Mouse (Mus musculus): Measurements from ENCODE around the gene Pcyox1. TPM values are rescaled to one million over a fixed set of nuclear protein-coding genes. Genes with fewer than 3 reads are reported as not detected.
"Not testable (repeated sequence)": the region's sequence is repeated elsewhere in the genome, so short reads cannot be mapped to it uniquely, and the experiment has no call there.

Pcyox1 gene
- total RNA-seq, 4 experiments from 2014 or later = 115 to 135 (median 124) TPM

DNA sequence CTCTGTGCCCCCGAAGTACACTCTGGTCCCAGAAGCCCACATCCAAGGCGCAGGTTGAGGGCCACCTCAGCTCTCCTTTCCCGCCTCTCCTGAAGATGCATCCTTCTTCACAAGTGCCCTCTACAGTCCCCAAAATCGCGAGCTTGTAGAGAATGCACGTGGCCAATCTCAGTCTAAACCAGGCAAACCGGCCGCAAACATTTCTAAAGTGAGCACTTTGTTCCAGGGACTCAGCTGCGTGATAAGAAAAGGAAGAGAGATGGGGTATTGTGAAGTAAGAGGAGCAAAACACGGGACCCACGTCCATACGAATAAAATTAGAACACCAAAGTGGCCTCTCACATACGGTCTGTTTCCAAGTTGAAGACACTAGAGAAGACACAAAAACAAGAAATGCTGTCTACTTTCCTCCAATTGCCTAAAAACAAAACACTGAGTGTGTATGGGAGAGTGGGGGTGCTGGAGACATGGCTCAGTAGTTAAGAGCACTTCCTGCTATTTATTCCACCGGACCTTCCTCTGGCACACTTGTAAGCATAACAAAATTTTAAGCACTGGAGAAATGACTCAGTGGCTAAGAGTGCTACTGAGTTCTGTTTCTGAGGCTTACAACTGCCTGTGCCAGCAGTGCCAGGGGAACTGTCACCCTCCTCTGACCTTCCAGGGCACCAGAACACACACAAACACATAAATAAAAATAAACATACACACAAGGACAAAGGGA is 465 bp upstream of the Pcyox1 start:
- DNase-seq (ENCODE audit: low spot score in 2 of 2) = no peak

DNA sequence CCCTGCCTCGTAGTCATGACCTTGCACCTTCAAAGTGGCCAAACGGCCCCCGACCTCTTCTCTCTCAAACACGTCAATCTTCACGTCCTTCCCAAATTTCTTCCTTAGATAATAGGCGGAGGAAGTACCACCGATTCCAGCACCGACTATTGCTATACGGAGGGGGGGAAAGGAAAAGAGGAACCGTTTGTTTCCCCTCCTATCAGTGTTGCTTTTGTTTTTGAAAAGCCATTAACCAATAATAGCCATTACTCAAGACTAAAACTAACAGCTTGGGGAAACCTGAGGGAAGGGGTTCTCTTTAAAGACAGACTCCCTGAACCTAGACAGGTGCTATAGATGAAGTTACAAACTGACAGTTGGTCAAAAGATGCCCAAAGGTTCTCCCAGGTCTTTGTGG is 985 bp downstream of the Pcyox1 start:
- DNase-seq (ENCODE audit: low spot score in 2 of 2) = no peak

DNA sequence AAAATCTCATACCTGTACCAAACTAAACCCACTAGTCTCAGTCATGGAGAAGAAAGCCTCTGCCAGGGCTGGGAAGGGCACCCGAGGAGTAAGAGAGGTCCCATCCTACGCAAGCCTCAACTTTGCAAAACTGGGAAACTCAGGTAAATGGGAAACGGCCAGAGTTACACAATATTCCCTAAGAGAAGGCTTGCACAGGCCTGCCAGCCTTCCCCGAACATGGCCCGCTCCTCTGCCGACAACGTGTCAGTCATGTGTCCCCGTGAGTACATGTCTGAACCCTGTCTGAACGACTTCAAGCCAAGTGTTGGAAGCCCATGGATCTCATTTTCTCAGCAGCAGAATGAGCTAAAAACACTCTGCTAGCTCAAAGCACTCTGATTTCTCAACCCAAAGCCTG is 1.9 kb downstream of the Pcyox1 start:
- no peak for DNase-seq (ENCODE audit: low spot score in 2 of 2)

DNA sequence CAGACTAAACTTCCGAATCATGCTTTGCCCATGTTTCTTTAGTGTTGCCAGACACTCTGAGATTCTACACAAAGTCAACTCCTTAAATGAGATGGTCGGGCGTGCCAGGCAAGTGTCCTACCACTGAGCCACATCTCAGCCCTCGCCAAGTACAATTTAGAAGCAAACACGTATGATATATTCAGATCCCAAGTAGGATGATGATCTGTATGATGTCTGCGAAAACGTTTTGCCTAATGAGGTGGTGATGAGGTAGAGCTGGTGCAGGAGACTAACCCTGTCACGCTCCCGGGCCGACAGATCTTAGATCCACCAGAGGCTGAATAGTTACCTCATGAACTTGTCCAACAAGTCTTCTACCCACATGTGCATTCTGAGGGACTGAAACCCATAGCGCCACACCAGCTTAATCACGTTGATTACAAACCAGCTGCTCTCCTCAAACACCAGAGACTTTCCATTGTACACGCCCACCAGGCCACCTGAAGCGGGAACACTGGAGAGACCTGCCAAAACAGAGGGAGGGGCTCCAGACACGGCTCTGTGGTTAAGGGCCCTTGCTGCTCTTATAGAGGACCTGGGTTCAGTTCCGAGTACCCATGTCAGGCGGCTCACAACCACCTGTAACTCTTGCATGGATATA is 2.8 kb downstream of the Pcyox1 start:
- DNase-seq (ENCODE audit: low spot score in 2 of 2) = no peak

DNA sequence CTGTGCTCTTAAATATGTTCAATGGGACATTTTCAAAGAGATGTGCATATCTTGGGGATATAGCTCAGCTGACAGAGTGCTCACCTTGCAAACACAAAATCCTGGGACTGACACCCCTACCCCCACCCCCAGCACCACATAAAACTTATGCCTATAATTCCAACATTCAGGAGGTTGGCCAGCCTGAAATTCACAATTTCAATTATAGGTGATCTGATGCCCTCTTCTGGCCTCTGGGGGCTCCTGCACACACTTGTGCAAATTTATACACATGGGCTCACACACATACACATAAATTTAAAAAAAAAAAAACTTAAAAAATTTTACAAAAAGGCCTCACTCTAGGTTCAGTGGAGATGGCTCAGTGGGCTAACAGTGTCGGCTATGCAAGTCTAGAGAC is 3.8 kb downstream of the Pcyox1 start:
- no peak for DNase-seq (ENCODE audit: low spot score in 2 of 2)

DNA sequence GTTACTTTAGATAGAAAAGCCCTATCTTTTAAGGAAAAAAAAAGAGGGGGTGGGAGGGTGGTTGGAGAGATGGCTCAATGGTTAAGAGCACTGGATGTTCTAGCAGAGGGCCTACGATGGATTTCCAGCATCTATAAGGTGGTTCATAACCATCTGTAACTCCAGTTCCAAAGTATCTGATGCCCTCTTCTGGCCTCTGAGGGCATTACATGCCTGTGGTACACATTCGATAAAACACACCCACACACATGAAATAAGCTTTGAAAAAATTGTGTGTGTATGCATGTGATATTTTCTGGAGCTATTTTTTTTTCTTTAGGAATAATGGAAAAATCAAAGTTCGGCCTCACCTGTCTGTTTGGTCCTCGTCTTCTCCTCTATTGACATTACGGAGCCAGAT is 5.6 kb downstream of the Pcyox1 start:
- no peak for DNase-seq (ENCODE audit: low spot score in 2 of 2)

DNA sequence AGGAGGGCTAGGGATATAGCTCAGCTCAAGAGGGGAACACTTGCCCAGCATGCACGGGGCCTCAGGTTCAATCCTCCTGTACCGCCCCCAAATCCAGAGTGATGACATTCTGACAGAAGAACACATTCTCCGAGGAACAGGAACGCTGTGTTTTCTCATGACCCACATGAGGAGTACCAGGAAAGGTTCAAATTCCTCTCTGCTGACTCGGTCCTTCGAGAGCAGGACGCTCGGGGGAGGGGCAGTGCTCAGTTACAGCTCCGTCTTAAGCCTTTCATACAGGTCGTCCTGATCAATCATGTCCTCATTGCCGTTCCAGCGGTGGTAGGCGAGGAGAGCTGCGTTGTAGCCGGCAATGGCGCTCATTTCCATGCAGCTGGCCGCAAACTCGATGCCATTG is 8.5 kb downstream of the Pcyox1 start:
- DNase-seq (ENCODE audit: low spot score in 2 of 2) = no peak

DNA sequence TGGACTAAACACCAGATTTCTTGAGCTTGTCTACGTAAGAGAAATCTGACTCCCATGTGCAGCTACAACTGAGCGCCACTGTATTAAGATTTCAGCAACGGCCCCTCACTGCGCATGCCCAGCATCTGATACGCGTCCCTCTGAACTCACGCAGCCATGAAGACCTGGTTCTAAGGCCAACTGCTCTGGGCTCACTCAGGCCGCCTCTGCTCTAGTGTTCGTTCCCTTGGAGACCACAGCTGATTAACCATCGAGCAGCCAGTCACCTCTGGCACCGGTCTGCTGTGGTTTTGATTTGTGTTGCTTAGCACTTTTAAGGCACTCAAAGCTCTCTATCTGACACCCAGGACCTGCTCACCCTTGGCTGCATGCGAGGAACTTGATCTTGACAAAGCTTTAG is 9.6 kb downstream of the Pcyox1 start:
- DNase-seq (ENCODE audit: low spot score in 2 of 2) = no peak

DNA sequence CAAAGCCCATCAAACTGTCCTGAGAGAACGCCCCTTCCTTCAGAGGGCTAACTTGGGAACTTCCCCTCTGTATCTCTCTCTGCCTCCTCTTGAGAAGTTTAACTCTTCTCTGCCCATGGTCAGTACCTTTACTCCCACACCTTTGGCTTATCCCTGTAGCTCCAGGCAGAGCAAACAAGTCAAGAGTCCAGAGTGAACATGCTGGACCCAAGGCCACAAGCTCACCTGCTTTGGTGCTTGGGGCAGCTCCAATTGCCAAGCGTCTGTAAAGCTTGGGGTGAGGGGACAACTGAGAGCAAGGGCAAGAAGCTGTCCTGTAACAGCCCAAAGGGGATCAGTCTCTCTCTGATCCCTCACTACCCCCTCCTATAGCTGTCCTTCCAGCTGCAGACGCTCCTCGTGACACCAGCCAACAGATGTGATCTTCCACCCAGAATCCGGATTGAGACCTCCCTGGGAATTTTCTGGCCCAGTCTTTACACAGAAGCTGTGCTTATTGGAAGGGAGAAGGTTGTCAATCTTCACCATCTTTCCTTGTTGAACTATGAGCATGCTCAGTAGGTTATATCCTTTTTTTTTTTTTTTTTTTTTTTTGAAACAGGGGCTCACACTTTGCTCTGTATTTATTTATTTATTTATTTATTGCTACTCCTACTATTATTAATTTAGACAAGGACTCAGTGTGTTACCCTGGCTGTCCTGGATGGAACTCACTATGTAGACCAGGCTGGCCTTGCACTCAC is 11.4 kb downstream of the Pcyox1 start:
- no peak for DNase-seq (ENCODE audit: low spot score in 2 of 2)

DNA sequence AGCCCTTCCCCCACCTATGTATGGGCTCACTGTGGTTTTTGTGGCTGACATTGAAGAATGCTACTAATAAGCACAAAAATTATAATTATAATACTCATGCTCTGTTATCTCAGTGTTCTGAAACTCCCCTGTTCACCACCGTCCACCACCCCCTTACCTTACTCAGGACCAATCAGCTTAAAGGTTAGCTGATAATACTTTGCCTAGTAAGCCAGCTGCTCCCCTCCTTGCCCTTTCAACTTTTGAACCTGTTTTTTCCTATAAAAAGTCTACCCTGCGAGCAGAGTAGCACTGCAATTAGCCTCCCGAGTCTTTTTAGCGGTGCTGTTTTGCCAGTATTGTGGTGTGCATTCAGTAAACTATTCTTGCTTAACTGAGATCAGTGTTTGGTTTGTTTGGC is 12.3 kb downstream of the Pcyox1 start:
- no peak for DNase-seq (ENCODE audit: low spot score in 2 of 2)

DNA sequence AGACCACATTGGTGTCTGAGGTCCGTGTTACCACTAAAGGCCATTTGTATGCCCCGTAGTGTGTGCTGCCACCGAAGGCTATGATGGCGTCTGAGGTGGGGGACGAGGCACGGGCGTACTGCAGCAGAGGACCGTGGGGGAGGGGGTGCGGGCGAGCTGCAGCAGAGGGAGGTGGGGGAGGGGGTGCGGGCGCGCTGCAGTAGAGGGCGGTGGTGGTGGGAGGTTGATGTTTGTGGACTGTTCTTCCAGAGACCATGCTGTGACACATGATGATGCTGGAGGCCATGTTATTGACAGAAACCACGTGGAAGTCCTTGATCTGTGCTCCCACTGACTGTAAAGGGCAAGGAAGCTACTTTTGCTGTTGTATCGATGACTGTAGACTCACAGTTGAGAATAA is 13.6 kb downstream of the Pcyox1 start:
- DNase-seq (ENCODE audit: low spot score in 2 of 2) = no peak

DNA sequence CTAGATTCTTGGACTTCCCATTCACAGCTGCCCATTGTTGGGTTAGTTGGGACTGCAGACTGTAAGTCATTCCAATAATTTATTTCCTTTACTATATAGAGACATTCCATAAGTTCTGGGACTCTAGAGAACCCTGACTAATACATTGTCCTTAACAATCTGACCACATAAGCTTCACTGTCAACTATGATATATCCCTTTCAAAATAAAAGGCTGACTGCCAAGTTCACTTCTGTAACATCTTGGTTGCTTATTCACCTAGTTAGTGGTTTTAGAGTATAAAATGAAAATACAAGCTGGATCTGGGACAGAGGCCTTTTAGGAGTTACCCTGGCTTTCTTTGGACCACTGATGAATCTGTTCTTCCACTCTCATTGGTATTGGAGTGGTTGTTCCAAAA is 14.4 kb downstream of the Pcyox1 start:
- DNase-seq (ENCODE audit: low spot score in 2 of 2) = no peak

DNA sequence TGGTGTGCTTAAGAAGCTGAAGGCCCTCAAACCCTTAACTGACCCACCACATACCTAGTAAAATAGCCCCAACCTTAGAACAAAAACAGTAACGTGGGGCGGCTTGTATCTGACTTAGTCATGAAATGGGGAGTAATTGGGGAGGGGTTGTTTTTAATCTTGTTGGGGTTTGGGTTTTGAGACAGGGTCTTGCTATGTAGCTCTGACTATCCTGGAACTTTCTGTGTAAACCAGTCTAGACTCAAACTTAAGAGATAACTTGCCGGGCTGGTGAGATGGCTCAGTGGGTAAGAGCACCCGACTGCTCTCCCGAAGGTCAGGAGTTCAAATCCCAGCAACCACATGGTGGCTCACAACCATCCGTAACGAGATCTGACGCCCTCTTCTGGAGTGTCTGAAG is 16.8 kb downstream of the Pcyox1 start:
- not testable (repeated sequence) for DNase-seq (ENCODE audit: low spot score in 2 of 2)

DNA sequence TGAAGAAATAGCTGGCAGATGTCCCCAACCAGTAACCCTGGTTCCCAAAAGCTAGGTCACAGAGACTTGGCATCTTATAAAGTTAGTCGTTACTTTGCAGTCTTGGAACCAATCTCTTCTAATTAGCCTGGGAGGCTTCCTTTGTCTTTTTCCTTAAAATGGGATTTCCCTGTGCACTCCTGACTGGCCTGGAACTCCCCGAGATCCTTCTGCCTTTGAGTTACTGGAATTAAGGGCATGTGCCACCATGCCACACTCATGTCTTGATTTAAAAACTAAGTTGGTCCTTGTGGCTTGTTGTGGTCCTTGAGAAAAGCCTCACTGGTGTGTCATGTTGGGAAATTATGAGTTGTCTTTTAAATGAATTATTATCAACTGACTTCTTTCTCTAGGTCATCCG is 18.6 kb downstream of the Pcyox1 start:
- DNase-seq (ENCODE audit: low spot score in 2 of 2) = no peak

DNA sequence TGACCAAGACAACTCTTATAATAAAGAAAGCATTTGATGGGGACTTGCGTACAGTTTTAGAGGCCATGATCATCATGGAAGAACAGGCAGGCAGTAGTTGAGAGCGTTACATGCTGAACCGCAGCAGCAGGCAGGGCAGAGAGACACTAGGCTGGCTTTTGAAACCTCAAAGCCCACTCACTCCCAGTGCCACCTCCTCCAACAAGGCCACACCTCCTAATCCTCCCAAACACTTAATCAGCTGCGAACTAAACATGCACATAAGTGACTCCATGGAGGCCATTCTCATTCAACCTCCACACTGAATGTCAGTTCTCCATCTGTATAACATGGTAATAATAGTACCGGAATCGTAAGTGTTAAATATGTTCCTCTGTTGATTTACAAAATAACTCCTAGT is 23.4 kb downstream of the Pcyox1 start:
- no peak for DNase-seq (ENCODE audit: low spot score in 2 of 2)

DNA sequence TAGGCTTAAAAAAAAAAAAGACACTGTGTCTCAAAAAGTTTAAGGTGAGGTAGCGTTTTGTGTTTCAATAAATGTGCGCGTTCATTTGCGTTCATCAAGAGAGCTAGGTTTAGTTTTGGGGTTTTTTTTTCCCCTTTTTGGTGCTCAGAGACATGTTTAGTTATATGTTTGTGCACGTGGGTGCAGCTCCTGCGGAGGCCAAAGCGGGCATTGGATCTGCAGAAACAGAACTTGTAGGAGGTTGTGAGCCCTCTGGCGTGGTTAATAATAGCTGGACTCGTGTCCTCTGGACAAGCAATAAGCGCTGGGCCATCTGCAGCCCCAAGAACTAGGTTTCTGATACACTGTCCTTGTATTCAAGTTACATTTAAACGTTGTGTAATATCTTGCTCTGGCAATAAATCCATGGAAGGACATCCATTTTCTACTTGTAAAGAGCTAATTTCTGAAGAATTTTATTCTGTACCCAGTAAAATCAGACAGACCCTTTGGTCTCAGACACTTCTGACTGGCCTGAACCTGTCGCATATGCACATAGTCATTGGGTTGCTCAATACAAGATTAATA is 24.9 kb downstream of the Pcyox1 start:
- DNase-seq (ENCODE audit: low spot score in 2 of 2) = no peak

DNA sequence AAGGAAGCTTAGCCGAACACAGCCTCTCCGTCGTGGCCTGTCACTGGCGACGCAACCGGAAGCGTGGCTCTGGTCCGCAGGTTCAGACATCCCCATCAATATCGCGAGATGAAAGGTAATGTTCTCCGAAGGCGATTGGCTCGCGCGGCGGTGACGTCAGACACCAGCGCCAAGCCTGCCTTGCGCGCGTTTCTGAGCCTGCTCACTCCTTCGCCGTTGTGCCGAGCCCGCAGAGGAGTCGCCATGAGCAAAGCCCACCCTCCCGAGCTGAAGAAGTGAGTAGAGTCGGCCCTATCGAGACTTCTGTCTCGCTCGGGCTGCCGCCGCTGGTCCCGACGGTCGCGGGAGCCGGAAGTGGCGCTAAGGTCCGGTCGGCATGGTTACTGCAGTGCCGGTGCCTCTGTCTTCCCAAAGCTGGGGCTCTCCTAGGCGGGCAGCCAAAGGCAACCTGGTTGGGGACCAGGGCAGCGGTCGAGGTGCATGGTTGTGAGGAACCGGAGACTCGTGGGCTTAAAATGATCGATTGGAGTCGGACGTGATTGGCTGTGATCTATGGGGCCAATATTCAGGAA is 25.5 kb downstream of the Pcyox1 start:
- peak; percentile 96 to 97 for DNase-seq (ENCODE audit: low spot score in 2 of 2)

DNA sequence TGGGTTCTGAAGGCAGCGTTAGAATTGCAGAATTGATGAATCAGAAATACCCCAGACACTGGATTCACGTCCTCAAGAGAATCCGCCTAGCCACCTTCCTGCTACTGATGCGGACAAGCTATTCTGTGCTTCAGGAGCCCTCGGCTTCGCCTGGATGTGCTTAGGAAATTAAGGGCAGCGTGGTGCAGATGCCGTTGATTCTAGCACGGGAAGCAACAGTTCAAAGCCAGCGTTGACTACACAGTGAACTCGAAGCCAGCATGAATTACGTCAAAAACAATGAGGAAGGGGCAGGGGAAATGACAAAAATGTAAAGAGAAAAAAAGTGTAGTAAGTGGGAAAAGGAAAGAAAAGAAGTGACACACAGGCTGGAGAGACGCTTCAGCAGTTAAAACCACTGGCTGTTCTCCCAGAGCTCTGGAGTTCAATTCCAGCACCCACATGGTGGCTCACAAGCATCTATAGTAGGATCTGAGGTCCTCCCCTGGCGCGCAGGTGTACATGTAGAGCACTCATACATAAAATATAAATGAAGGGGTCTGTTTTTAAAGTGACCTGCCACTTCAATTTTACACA is 26.1 kb downstream of the Pcyox1 start, which contains the start of gene Snrpg:
Gene Snrpg (plus strand): TSS at position 541 of the 576 bp plus-strand sequence.
- no peak for DNase-seq (ENCODE audit: low spot score in 2 of 2)

DNA sequence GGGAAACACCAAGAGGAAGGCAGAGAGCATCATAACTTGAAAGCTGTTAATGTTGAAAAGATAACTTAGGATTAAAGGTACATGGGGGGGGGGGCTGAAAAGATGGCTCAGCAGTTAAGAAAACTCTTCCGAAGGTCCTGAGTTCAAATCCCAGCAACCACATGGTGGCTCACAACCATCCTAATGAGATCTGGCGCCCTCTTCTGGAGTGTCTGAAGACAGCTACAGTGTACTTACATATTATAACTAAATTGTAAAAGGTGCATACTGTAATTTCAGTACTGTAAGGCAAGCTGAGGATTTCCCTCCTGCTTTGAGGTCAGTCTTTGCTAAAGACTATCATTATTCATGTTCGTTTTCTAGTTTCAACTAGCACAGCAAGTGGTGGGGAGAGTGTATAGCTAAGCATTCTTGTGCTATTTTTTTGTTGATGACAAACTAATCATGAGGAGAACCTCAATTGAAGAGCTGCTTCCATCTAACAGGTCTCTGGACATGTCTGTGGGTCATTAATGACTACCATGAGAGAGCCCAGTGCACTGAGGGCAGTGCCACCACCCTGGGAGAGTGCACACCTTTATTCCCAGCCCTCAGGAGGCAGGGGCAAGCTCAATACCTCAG is 26.8 kb downstream of the Pcyox1 start:
- no peak for DNase-seq (ENCODE audit: low spot score in 2 of 2)

DNA sequence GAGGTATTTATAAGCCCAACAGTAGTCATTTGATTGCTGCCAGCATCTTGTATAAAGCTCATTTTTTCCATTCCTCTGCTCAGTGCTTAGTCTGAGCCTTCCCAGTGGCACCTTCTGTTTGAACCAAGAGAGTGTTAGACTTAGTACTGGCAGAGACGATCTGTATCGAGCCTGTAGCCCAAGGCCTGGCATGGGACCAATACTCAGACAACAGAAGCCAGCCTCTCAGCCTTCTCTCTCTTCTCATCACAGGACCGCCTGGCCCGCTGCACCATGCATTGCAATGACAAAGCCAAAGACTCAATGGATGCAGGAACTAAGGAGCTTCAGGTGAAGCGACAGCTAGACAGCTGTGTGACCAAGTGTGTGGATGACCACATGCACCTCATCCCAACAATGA is 28.5 kb downstream of the Pcyox1 start:
- DNase-seq (ENCODE audit: low spot score in 2 of 2) = no peak

DNA sequence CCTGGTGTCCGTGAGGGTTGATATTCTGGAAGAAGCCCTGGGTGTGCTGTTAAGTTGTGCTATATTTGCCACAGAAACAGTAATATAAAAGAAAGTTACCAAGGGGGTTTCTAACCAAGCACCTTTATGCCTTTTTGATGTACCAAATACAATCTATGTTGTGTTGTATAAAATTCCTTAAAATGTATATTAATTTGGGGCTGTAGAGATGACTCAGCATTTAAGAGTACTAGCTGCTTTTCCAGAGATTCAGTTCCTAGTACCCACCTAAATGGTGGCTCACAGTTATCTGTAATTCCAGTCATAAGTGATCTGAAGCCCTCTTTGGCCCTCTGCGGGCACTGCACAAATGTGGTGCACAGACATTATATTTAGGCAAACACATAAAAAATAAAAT is 30.1 kb downstream of the Pcyox1 start:
- DNase-seq (ENCODE audit: low spot score in 2 of 2) = no peak

Data from layer of hippocampus, adult 8-10 months (tissue).